Mouse (Mus musculus) erythroblast, embryonic 14.5 days (primary cell): ENCODE measurements around the gene Arid3a.

ENCODE experiments used
- GATA1 ChIP-seq: IDR thresholded peaks from 2 replicates; pipeline ENCODE4 v1.6.1; 2012; ENCODE audit warnings: low read length, inconsistent platforms, mixed read lengths
- TAL1 ChIP-seq: IDR thresholded peaks from 3 replicates; pipeline ENCODE4 v1.6.1; 2012; ENCODE audit warnings: low read length, inconsistent platforms, mixed read lengths

GRCm38 (mm10) chr10:79996272-79997033 lies 69.6 kb downstream of the Arid3a start, which contains the start of gene Abca7:
- no peak for TF ChIP-seq GATA1
- no peak for TF ChIP-seq TAL1
